Mouse (Mus musculus): ENCODE measurements around the gene Pank3. TPM values are rescaled to one million over a fixed set of nuclear protein-coding genes. Genes with fewer than 3 reads are reported as not detected.

Pank3 gene
- total RNA-seq (2015) (27.8 and 29.3 TPM in 2 replicates), total RNA-seq (2017) (50.2 and 51.9 TPM in 2 replicates)

DNA sequence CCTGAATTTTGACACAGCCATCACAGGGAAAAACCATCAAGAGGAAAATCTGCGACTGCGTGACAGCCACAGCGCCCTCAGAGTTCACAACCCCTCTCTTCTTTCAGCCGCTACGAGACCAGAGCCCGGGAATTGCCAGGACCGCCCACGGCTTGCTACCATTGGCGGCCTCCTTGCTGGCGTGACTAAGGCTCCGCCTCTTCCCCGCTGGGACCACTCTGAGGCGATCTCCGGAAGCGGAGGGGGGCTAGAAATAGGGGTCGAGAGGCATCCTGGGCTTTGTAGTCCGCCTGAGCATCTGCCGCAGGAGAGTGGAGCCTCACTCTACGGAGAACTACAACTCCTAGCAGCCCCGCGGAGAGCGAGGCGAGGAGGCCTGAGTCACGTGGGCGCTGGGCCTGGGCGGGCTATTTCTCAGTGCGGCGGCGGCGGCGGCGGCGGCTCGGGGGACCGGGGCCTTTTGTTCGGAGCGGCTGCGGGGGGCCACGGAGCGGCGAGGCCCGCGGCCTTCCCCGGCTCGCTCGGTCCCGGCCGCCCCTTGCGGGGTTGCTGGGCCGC is at the start of gene Pank3:
TSS of gene Pank3 (plus strand) at position 297 of the 558 bp plus-strand sequence.
- peak; percentile 96 for ATAC-seq (ENCODE audit: poor library complexity, severe bottlenecking)

GRCm38 (mm10) chr11:35723876-35724275 is 45.4 kb upstream of the Pank3 start:
- no peak for ATAC-seq (ENCODE audit: poor library complexity, severe bottlenecking)

DNA sequence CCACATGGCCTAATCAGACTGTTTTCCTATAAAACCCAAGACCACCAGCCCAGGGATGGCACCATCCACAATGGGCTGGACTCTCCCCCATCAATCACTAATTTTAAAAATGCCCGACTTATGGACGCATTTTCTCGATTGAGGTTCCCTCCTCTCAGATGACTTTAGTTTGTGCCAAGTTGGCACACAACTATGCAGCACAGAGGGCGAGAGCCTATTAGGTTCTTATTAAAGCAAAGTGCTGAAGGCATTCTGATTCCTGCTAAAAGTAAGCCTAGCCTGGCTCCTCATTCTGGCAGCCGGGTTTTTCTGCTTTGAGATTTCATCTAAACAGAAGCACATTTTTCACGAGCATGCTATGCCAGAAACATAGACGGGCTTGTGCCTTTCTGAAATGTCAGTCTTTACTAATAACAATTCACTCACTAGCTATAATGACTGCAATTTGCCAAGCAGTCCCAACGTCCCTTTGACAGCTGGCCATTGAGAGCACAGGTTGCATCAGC is 42.9 kb upstream of the Pank3 start:
- ATAC-seq (ENCODE audit: poor library complexity, severe bottlenecking) = no peak

DNA sequence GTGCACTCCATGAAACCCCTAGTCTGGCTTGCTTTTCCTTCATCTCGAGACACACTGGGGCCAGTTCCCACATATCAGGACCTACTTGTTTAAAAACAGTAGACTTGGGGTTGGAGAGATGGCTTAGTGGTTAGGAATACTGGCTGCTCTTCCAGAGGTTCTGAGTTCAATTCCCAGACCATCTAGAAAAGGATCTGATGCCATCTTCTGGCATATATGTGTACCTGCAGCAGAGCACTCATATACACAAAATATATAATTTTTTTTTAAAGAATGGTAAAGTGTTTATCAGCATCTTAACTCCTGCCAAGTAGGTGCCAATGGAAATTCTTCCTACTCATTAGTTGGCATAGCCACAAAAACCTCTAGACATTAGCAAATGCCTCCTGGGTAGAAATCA is 41.1 kb upstream of the Pank3 start:
- ATAC-seq (ENCODE audit: poor library complexity, severe bottlenecking) = no peak

GRCm38 (mm10) chr11:35729186-35729585 is 40.1 kb upstream of the Pank3 start:
- no peak for ATAC-seq (ENCODE audit: poor library complexity, severe bottlenecking)

DNA sequence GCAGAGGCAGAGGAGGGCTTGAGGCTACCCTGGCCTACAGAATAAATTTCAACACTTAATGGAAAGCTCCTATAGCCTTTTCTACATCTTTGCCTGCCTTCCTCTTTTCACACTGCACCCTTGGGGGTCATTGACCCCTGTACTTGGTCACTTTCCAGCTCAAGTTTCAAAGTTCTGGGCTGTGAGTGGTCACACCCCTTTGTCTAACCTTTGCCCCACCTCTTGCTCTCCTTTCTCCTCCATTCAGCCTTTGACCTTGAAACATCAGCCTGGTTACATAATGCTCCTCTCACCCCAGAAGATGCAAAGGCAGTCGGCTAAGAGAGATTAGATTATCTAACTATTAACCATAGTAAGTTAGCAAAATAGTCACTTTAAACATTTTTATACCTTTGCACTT is 36.9 kb upstream of the Pank3 start:
- ATAC-seq (ENCODE audit: poor library complexity, severe bottlenecking) = no peak

DNA sequence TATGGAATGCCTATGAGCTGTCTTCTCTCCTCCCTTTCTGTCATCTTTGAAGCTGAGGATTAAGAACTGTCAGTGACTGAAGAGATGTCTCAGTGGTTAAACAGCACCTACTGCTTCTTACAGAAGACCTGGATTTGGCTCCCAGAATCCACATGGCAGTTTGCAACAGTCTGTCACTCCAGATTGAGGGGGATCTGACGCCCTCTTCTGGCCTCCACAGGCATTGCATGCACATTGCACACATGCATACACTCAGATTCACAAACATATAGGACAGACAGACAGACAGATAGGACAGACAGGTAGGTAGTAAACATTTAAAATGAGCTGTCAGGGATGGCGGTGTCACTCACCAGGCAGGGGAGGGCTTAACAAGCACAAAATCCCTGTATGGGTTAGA is 32.5 kb upstream of the Pank3 start:
- no peak for ATAC-seq (ENCODE audit: poor library complexity, severe bottlenecking)

GRCm38 (mm10) chr11:35737262-35737661 is 32.0 kb upstream of the Pank3 start:
- no peak for ATAC-seq (ENCODE audit: poor library complexity, severe bottlenecking)

DNA sequence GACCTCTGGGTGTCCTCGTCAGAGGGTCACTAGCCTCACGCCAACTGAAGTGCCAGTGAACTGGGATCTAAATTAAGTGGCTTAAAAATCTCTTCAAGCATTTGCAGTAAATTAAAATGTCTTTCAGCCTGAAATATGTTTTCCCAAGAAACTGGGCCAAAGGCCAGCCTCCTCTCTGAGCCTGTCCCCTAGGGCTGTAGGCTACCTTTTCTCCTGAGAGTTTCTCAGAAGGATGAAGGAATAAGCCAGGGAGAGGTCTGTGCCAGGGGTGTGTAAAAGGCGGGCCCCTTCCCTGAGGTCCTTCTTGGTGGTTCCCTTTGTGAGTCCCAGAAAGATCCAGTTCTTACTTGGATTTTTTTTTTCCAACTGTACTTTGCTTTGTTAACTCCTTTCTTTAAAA is 31.2 kb upstream of the Pank3 start:
- no peak for ATAC-seq (ENCODE audit: poor library complexity, severe bottlenecking)

- no peak for ATAC-seq (ENCODE audit: poor library complexity, severe bottlenecking)
These were observed 25.7 kb upstream of the Pank3 start for GRCm38 (mm10) chr11:35743586-35743985.

GRCm38 (mm10) chr11:35744571-35744970 is 24.7 kb upstream of the Pank3 start:
- no peak for ATAC-seq (ENCODE audit: poor library complexity, severe bottlenecking)

GRCm38 (mm10) chr11:35750578-35750977 is 18.7 kb upstream of the Pank3 start:
- ATAC-seq (ENCODE audit: poor library complexity, severe bottlenecking) = peak; percentile 97

DNA sequence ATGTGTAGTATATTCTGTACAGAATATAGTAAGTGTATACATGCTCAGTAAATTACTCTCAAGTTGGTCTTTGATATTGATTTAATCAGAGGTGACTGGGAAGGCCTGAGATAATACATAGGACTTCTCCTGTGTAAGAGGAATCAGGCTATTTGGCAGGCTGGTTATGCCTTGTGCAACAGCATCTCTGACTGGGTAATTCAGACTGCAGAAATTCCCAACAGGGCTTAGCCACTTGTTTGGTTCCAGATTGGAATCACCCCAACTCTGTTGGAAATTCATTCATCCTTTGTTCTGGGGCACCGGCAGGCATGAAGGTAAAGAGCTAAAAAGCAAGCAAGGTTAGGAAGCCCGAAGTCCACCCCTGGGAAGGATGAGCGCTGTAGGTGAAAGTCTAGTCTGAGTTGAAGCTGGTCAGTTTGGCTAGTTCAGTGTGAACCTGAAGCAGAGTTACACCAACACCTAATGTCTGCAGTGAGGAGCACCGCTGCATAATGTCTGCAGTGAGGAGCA is 14.3 kb upstream of the Pank3 start:
- ATAC-seq (ENCODE audit: poor library complexity, severe bottlenecking) = no peak

- ATAC-seq (ENCODE audit: poor library complexity, severe bottlenecking) = no peak
These were observed 13.7 kb upstream of the Pank3 start for GRCm38 (mm10) chr11:35755546-35755945.

DNA sequence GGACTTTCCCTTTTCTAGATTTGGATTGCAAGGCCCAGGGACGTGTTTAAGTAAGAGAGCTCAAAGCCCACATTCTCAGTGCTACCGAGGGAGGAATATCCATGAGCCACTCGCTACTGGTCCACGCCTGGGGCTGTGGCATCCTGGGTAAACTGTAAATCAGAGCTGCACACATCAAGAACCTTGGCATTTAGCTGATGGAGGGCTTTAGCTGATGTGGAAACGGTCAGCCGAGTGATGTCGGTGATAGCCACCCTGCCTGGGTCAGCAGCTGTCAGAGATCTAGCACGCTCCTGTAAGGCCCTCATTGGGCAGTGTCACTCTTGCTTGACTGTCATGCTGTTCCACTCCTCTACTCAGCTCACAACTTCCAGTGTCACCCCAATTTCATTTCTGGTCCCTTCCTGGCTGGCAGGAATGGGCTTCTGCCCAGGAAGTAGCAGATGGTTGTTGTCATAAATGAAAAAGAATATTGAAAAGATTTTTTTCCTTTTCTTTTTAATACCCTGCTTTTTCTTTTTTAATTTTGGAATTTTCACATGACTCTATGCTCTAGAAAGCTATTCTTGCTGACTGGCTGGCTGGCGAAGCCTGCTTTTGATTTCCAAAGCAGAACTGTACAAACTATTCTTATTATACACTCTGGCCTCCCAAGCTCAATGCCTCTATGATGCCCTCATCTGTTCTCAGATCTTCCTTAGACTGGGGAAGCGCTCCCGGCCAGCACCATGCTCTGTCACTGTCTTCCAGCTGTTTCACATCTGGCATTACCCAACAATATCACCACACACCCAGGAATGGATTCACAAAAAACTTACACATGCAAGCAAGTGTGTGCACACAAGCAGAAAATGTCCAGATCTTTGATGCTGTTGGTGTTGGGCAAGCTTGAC is 12.6 kb upstream of the Pank3 start:
- no peak for ATAC-seq (ENCODE audit: poor library complexity, severe bottlenecking)

DNA sequence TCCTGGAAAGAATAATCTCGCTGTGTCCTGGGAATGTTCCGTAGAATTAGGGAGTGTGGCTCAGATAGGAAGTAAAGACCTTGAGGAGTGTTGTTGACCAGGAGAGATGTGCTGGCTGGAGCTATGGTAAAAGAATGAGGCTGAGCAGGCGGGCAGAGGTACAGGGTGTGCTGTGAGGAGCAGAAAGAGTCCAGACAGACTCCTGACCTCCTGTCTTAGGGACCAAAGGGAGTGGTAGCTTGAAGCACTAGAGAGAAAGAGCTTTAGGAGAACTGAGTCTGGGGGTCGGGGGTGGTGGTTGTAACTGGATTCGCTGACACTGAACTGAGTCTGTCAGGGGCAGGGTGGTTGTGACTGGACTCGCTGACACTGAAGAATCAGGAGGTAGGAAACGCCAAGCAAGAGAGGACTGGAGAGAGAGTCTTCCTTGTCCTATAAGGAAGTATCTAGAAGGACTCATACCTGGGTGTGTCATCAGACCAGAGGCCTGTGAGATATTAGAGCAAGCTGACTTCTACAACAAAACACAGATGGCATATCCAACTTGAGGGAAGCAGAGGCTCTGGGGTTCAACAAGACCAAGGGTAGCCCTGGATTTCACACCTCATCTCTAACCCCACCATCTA is 9.2 kb upstream of the Pank3 start:
- ATAC-seq (ENCODE audit: poor library complexity, severe bottlenecking) = no peak

DNA sequence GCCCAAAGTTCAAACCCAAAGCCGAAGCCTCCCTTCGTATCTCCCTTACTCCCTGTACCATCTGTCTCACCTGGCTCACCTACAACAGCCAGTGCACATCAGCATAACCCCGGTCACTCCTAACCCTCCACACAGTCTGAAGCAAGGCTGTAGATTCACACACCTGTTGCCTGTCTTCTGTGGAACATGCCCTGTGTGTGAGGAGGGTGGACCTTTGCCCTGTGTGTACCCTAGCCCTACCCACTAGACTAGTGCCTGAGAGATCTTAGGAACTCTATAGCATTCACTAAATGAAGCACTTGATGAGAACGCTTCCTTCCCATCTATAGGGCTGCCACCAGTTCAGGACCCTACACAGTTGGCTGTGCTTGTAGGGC is 8.7 kb upstream of the Pank3 start:
- no peak for ATAC-seq (ENCODE audit: poor library complexity, severe bottlenecking)

DNA sequence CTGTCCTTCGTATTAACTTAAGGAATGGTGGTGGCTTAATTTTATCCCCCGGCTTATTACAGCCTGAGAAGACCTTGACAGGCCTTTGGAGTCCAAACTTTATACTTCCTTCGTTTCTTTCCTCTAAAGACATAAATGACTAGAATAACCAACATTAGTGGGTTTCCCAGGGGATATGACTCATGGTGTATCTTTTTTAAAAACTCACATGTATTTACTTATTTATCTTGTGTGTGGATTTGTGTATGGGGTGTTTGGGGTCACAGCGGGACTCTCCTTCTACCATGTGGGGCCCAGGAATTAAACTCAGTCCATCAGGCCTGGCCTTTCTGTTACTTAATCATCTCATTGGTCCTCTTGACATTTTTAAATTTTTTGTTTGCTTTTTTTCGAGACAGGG is 2.4 kb upstream of the Pank3 start:
- no peak for ATAC-seq (ENCODE audit: poor library complexity, severe bottlenecking)

- ATAC-seq (ENCODE audit: poor library complexity, severe bottlenecking) = peak; percentile 72
These were observed 608 bp downstream of the Pank3 start for GRCm38 (mm10) chr11:35769746-35770437.

- ATAC-seq (ENCODE audit: poor library complexity, severe bottlenecking) = no peak
These were observed 1.6 kb downstream of the Pank3 start for GRCm38 (mm10) chr11:35770741-35771504.

All from megakaryocyte, adult 5-6 weeks (primary cell).